Mouse (Mus musculus) left cerebral cortex, postnatal 25 days (tissue): ENCODE data around the gene Eml1. TPM values are rescaled to one million over a fixed set of nuclear protein-coding genes. Genes with fewer than 3 reads are reported as not detected.
"Not testable (repeated sequence)": the region's sequence is repeated elsewhere in the genome, so short reads cannot be mapped to it uniquely, and the experiment has no call there.

Experiments
- DNase-seq, 2 experiments: peaks; one replicate each; pipeline ENCODE4 v3.0.0; 2022; ENCODE audit warnings: low spot score in 2 of 2, mixed read lengths in 1 of 2
- intact Hi-C: fragments of 180-260 bp; cut with DNase I; formaldehyde crosslinking; loops from one replicate; pipeline ENCODE4 v1.15.1; 2025
- total RNA-seq, 2 experiments: library from RNA; stranded (reverse); gene quantifications; 2 replicates each; pipeline ENCODE4 v1.2.3; 2021

Gene Eml1
- total RNA-seq, 2 experiments from 2014 or later: 66.0 to 69.3 TPM

DNA sequence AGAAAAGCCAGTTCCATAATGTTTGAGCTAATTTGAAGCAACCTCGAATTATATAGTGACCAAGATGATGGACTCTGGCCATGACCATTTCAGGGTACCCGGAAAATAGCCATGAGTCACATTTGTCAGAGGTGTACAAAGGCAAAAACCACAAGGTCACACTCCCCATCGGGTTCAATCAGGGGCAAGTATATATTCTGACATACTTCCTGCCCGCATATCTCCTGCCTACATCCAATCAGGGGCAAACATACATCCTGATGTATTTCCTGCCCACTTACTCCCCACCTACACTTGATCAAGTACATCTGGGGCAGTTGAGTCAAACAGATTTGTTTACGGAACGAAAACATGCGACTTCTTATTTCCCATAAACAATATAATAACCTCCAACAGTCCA, 77.6 kb downstream of the Eml1 start:
- intact Hi-C loops: no loop called here
- DNase-seq: no peak

DNA sequence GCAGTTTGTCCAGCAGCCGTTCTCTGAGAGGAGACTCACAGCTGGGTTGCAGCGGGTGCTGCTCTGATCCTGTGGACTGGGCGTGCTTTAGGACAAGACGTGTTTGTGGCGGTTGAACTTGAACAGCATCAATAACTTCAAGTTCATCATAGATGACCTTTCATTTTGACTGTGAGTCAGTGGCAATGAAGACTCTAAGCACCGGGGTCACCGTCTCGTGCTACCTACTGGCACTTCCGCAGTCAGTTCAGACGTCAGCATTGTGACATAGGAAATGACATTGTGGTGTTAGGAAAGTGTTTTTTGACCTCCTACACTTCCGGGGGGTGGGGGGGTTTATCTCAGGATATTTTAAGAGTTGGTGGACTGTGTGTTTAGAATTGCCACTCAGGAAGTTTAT, 79.2 kb downstream of the Eml1 start:
- no peak for DNase-seq
- intact Hi-C loops: no loop called here

DNA sequence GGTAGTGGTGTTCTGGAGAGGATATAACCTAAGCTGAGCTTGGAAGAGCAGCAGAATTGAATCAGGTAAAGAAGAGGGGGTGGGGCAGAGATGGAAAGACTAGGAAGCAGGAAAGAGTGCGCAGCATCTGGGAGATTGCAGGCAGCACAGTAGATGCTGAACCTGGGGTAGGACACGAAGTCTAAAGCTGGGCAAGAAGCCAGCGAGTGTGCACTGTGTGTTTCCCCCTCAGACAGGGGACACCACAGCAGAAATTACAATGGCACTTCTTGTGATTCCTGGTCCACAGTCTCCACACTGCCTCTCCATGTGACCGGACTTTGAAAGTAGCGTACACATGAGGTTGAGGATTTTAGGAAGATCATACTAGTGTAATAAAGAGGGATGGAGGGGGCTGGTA, 79.8 kb downstream of the Eml1 start:
- intact Hi-C loops: no loop called here
- DNase-seq: no peak

DNA sequence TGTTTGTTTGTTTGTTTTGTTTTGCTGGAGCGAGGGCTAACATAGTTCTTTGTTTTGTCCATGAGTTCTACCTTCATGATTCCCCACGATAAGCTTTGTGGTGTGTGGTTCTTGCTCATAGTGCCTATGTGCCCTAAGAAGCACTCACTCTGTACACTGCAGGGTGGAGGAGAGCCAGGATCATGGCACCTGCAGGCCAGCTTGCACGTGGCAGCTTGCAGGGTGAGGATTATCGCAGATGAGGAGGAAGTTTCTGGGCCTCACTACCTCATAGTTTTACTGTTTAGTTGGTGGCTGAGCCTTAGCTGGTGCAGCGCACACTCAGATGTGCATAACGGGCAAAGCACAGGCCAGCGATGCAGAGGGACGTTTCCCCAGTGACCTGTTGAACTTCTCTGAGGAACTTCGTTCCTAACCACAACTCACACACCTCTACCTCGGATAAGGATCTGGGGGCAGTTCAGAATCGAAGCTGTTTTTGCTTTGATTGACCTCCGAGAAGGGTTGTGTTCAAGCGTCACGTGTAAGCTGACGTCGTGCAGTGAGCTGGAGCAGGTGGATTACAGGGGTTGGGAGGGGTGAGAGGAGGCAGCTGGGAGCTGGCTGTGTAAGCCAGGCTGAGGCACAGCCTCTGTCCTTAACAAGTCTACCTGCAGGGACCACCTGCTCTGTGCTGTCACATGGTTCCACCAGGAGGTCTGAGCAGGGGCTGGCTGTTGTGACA, 81.6 kb downstream of the Eml1 start:
- no peak for DNase-seq
- intact Hi-C loops: no loop called here

DNA sequence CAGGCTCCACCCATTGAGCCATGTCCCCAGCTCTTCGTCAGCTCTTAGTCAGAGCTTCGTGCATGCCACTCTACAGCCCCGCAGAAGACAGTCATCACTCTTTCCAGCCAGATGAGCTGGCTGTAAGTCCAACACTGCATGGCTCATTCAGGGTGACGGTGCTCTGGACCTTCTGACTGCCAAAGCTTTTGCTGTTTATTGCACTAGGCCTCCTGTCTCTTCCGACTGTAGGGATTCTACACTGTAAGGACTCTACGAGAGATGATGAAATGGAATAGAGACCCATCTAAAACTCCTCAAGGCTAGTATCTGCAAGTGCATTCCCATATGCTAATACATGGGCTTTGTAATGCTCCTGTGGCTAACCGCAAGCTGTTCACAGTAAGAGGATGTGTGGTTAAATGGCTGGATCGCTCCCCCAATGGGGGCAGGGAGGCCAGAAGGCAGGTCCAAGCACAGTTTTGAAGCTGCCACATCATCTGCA, 82.8 kb downstream of the Eml1 start:
- no peak for DNase-seq
- intact Hi-C loops: no loop called here

DNA sequence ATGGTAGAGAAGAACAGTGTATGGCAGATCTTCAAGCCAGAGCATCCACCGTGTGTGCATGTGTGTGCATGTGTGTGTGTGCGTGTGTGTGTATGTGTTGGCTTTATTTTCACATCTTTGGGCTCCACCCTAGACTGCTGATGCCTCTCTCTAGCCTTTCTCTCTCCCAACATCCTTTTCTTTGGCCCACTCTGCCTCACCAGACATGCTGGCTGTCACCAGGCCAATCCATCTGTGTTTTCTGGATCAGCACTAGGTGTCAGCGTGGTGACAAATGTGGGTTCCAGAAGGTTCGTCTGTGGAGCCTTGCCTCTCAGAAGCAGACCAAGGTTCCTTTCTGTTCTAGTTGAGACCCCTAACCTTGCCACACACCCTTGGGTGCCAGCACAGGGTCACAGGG, 84.2 kb downstream of the Eml1 start:
- intact Hi-C loops: no loop called here
- peak in 1 of 2 experiments; percentile 54 for DNase-seq

DNA sequence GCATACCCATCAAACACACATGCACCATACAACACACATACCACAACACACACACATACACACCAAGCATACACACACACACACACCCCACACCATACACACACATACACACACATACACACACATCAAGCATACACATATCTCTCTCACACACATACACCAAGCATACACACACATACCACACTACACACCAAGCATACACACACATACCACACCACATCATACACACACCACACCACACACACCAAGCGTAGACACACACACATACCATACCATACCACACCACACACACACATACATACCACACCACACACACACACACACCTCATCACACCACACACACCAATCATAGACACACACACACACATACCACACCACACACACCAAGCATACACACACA, 102.1 kb downstream of the Eml1 start:
- intact Hi-C loops: no loop called here
- no peak for DNase-seq

DNA sequence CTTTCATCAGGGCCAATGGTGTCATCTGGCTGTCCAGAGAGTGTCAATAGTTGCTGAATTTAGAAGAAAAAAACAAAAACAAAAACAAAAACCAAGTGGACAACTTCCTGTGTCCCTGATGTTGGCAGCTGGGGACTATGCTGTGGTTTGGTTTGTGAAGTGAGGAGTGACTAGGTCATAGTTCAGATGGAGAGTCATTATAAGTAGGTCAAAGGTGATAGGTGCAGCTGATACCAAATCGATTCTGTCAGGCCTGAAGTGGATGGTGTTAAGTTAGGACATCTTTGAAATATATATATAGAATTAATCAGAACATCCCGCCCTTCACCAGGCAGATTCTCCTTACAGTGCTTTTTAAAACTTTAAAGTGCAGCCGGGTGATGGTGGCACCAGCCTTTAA, 103.7 kb downstream of the Eml1 start:
- intact Hi-C loops: no loop called here
- DNase-seq: no peak

DNA sequence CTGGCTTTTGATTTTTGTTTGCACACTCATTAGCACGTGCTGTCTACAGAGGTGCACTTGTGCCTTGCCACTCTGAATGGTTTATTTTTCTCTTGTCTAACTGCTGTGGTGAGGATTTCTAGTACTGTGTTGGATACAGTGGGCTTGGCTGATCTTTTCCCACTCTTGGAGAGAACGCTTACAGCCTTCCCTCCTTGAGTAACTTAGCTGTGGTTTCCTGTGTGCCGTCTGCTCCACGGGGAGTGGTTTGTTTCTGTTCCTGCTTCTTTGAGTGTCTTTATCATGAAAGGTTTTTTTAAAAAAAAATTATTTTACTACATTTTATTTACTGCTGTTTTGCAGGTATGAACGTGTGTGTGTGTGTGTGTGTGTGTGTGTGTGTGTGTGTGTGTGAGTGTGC, 108.0 kb downstream of the Eml1 start:
- intact Hi-C loops: no loop called here
- DNase-seq: no peak

DNA sequence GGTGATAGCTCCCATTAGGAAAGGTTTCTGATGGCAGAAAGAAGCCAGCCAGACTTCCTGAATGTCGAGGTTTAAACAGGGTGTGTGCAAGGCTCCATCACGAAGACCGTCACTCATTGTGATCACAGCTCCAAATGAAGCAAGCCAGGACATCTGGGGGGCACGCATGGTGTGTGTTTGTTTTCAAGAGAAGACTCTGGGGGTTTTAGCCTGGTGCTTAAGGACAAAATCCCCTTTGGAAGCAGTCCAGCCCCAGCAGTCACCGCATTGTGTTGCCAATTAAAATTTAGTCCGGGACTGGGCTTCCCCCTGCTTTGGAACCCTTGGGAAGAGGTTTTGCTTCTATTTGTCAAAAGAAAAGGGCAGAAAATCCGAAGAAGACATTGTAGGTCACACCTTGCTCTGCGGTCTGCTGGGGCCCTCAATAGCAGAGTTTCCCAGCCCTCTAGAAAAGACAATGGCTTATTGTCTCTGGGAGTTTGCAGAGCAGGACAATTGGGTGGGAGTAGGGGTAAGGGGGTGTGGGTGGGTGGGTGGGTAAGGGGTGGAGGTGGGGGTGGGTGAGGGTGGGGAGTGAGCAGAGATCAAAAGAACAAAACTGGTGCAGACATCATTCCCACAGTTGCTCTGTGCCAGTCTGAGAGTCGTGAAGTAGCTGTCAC, 110.1 kb downstream of the Eml1 start:
- DNase-seq: no peak
- intact Hi-C loops: no loop called here

DNA sequence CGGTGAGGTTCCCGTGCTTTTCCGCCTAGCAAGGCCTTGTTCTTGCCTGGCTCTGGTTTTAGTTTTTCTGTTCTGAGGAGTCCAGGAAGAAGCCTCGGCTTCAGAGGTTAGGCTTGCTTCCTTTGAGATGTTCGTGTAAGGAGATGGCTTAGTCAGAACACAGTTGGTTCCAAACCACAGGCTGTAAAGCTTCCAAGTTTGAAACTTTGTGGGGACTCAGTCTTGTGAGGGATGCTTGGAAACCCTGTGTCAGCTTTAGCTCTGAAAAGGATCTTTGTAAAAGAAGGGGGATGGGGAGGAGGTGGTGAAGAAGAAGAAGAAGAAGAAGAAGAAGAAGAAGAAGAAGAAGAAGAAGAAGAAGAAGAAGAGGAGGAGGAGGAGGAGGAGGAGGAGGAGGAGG, 118.3 kb downstream of the Eml1 start:
- intact Hi-C loops: loop anchor here (2.0 kb wide), 1 partner anchor 52 kb away; no protein-coding TSS in a partner anchor
- DNase-seq: no peak

DNA sequence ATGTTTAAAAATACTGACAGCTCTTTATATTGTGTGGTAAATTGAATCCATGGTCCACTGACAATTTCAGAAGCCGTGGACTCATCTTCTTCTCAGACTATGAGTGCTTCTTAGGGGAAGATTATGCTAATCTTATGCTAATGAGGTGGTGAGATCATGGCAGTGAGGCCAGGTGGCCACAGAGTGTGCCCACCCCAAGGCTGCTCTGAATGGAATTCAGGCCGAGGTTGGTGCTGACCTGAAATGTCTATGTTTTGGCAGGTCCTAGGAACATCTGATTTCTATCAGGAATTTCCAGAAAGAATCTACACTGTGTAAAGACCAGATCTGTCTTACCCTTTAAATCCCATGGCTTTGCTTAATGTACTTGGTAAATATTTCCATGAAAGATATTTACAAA, 119.0 kb downstream of the Eml1 start:
- intact Hi-C loops: loop anchor here (2.0 to 5.0 kb wide), 3 partner anchors 53 to 282 kb away; no protein-coding TSS in a partner anchor

DNA sequence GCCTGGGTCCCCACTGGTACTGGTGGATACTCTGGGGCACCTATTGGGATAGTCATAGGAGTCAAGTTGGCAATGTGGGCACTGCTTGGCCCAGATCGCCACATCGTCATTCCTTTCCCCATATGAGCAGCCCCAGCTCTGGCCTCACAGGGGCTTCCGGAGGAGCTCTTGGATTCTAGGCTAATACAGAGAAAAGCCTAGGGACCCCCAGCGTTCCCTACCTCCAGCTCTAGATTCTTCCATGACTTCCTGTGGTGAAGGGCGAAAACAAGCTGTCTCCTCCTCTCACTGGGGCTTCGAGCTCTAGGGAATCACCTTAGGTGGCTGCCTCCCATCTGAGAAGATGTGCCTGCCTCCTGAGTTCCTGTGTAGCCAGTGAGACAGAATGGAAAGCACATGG, 119.6 kb downstream of the Eml1 start:
- intact Hi-C loops: loop anchor here (5.0 kb wide), 2 partner anchors 68 to 283 kb away; no protein-coding TSS in a partner anchor
- no peak for DNase-seq

More for the DNA sequence above, 119.0 kb downstream of the Eml1 start:
- no peak for DNase-seq

DNA sequence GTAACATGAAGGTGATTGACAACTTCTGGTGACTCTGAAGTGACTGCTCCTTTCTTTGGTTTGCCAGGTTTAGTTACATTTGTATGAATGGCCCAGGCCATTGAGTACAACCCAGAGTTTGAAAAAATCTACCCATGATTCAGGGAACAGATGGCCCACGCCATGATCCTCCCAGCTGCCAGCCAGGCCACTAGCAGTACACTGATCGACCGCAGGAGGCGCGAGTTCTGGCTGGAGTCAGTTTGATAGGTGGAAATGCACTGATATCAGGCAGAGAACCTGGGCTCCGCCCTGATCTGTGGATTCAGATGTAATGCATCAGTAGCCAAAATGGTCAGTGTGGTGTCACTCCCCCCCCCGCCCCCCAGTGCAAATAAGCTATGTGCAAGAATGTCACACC, 120.2 kb downstream of the Eml1 start:
- intact Hi-C loops: loop anchor here (5.0 kb wide), 2 partner anchors 69 to 284 kb away; no protein-coding TSS in a partner anchor
- no peak for DNase-seq

DNA sequence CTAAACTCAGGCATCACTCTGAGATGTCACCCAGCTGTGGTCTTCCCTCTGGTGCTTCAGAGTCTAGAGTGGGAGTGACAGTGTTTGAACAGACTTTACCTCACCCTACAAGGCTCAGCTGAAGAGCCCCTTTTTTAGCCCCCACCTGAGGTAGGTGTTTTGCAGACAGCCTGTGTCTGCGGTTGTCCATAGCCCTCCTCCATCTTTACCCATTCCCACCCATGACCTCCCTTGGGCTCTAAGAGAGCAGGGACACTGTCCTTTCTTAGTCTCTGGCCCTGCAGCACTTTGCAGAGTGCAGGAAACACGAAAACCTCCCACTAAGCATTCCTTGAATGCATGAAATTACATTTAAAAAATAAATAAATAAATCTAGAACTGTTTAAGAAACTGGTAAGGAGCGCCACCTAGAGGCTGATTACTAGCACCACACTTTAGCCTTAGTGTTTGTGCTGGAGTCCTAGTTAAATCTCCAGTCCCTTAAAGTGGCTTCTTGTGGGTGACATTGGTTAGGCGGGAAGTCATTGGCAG, 123.3 kb downstream of the Eml1 start:
- DNase-seq: peak; percentile 63 to 80
- intact Hi-C loops: loop anchor here (1.0 to 5.0 kb wide), 4 partner anchors 72 to 287 kb away; no protein-coding TSS in a partner anchor

DNA sequence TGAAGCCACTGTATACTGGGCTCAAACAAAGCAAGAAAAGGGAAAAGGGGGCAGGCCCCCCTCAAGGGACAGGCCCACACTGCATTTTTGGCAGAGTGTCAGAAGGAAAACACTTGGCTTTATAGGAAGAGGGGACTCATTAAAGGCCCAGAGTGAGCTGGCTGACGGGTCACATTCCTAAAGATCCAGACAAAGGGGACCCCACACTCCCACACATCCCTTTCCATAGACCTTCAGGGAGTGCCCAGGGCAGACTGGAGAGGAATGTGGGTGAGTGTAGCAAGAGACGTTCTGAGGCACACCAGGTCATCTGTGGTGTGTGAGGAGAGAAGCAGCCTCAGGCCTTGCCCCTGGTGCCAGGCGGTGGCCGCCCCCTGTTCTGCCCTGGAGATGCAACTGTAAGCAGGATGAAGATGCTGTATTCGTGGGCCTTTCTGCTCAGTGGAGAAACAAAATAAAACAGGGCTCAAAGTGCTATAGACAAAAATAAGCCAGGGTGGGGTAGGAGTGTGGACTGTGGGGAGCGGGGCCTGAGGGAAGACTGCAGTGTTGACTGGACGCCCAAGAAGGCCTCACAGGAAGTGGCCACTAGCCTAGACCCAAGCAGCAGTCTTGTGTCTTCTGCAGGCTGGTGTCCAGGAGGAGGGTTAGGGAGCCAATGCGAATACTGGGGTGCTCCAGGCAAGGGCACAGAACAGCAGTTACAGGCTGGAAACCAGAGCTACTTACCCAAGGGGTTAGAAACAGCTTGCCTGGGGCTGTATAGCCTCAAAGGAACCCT, 124.9 kb downstream of the Eml1 start:
- intact Hi-C loops: loop anchor here (2.0 kb wide), 1 partner anchor 163 kb away; no protein-coding TSS in a partner anchor
- no peak for DNase-seq

DNA sequence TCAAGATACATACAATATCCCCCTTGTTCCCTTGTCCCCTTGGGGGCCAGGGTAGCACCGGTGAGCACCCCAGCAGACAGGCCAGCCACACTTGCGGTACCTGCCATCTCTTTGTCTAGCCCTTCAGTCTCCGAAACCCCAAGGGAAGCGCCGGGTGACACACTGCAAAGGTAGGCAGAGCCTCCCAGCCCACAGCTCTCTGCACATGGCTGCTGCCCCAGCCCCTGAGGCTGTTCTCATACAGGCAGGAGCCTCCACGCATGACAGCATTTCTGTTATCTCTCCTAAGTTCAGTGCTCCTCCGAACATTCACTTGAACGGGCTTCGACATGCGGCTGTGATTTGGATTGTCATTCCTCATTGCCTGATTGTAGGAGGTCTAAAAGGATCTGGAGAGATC, 132.3 kb downstream of the Eml1 start:
- intact Hi-C loops: no loop called here

DNA sequence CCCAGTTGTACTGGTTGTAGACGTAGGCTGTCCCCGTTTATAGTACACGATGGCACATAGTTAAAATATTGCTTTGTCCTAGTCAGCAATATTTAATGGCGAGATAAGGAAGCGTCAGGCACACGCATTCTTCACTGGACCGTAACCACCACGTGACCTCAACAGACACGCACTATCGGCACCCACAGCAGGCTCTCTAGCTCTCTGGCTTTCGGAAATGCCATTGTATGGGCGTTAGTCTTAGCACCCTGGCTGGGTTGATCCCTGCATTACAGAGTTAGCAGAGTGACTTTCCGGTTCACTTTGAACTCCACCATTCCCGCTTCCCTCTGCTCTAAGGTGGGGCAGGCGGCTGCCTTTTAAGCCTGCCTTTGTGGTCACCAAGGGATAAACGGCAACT, 132.8 kb downstream of the Eml1 start:
- DNase-seq: no peak
- intact Hi-C loops: no loop called here

More for the DNA sequence above, 132.3 kb downstream of the Eml1 start:
- DNase-seq: no peak

DNA sequence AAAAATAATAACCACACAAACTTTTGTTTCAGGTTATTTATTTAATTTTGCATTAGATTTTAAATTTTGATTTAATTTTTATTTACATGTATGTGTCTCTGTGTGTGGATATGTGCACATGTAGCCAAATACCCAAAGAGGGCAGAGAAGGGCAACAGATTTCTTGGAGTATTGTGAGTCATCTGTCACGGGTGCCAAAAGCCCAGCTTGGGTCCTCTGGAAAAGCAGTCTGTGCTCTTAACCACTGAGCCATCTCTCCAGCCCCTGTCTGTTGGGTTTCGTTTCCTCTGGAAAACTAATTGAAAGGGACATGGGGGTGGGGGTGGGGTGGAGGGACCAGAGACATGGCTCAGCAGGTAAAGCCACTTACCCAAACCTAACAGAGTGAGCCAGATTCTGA, 135.1 kb downstream of the Eml1 start:
- intact Hi-C loops: no loop called here
- no peak for DNase-seq

DNA sequence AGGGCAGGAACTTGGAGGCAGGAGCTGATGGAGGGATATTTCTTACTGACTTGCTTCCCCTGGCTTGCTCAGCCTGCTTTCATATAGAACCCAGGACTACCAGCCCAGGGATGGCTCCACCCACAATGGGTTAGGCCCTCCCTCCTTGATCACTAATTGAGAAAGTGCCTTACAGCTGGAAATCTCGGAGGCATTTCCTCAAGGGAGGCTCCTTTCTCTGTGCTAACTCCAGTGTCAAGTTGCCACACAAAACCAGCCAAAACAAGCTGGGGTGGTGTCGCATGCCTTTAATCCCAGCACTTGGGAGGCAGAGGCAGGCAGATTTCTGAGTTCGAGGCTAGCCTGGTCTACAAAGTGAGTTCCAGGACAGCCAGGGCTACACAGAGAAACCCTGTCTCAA, 136.3 kb downstream of the Eml1 start:
- intact Hi-C loops, DNase-seq: not testable (repeated sequence)
